Mouse (Mus musculus): Measurements from ENCODE around the gene Gm6763.
"Not testable (repeated sequence)": the region's sequence is repeated elsewhere in the genome, so short reads cannot be mapped to it uniquely, and the experiment has no call there.

GRCm38 (mm10) chr10:104176724-104177123 is 25.4 kb downstream of the Gm6763 start, which contains the start of gene Gm21312:
- TF ChIP-seq CHD1 (IDR thresholded peaks at IDR 0.05; ENCODE audit: low read depth, low read length); GATA1 (IDR thresholded peaks at IDR 0.05; ENCODE audit: low read depth, low read length); CTCF (IDR thresholded peaks at IDR 0.05 in 2 of 3, conservative IDR thresholded peaks at IDR 0.05 in 1 of 3; ENCODE audit: control insufficient read depth in 1 of 3, insufficient read depth in 1 of 3, low read depth in 2 of 3, low read length in 3 of 3, poor library complexity in 1 of 3, severe bottlenecking in 1 of 3); UBTF (IDR thresholded peaks at IDR 0.05; ENCODE audit: borderline replicate concordance, insufficient read depth, low read depth, low read length); MXI1 (IDR thresholded peaks at IDR 0.05; ENCODE audit: low read depth, low read length); POLR2A (IDR thresholded peaks at IDR 0.05; ENCODE audit: control insufficient read depth in 1 of 2, insufficient read depth in 1 of 2, low read depth in 1 of 2, low read length in 2 of 2, poor library complexity in 1 of 2); USF2 (IDR thresholded peaks at IDR 0.05; ENCODE audit: borderline replicate concordance in 1 of 2, insufficient read depth in 1 of 2, low read depth in 1 of 2, low read length in 2 of 2); TAL1 (IDR thresholded peaks at IDR 0.05; ENCODE audit: low read length); CHD2 (IDR thresholded peaks at IDR 0.05; ENCODE audit: low read length): not testable (repeated sequence)
